7 mouse cellular contexts compared by ENCODE assay signal in genomic region chr10:89686139-89686808, GRCm38 (mm10). TPM values are rescaled to one million over a fixed set of nuclear protein-coding genes. Genes with fewer than 3 reads are reported as not detected.
DNase-seq lines count a peak whose midpoint lies in the region; ATAC-seq lines count a peak whose summit lies in the region.

TSS of gene Scyl2 (minus strand) at chr10:89686285.

- DNase-seq in adrenal gland, postnatal 10 days: peak; percentile 97
- DNase-seq in embryonic facial prominence, embryonic 10.5 days (ENCODE audit: low spot score): peak; percentile 94
- DNase-seq in kidney, adult 11 months: peak; percentile 95
- peak; percentile 95 for DNase-seq in limb, embryonic 10.5 days (ENCODE audit: low spot score)
- DNase-seq in spleen, adult 12 weeks (ENCODE audit: low spot score): peak; percentile 97

- H3K4me2 ChIP-seq in midbrain, embryonic 13.5 days (replicated peaks): peak within 1 kb of the TSS; percentile 83

- H3K27ac ChIP-seq in embryonic facial prominence, embryonic 10.5 days (replicated peaks): peak within 1 kb of the TSS; percentile 94
- peak within 1 kb of the TSS; percentile 93 for H3K27ac ChIP-seq in limb, embryonic 10.5 days
- H3K27ac ChIP-seq in midbrain, embryonic 13.5 days: peak within 1 kb of the TSS; percentile 85

- H3K36me3 ChIP-seq in embryonic facial prominence, embryonic 10.5 days (replicated peaks): peaks cover 9% of the 10 kb centered on the region
- H3K36me3 ChIP-seq in limb, embryonic 10.5 days: peaks cover 7% of the 10 kb centered on the region
- H3K36me3 ChIP-seq in midbrain, embryonic 13.5 days: peaks cover 5% of the 10 kb centered on the region

- no peaks in the 10 kb centered on the region for H3K27me3 ChIP-seq in embryonic facial prominence, embryonic 10.5 days (replicated peaks; ENCODE audit: low read depth, poor library complexity, severe bottlenecking)
- no peaks in the 10 kb centered on the region for H3K27me3 ChIP-seq in limb, embryonic 10.5 days (ENCODE audit: low read depth, poor library complexity, severe bottlenecking)
- H3K27me3 ChIP-seq in midbrain, embryonic 13.5 days: no peaks in the 10 kb centered on the region

- H3K9ac ChIP-seq in midbrain, embryonic 13.5 days (replicated peaks): peak within 1 kb of the TSS; percentile 94

- 5% methylated on average over 31 of the region's 31 CpGs for WGBS in embryonic facial prominence, embryonic 10.5 days
- WGBS in limb, embryonic 10.5 days: 5% methylated on average over 31 of the region's 31 CpGs
- 8% methylated on average over 24 of the region's 31 CpGs for WGBS in midbrain, embryonic 13.5 days

- H3K9me3 ChIP-seq in embryonic facial prominence, embryonic 10.5 days: no peaks in the 10 kb centered on the region
- no peaks in the 10 kb centered on the region for H3K9me3 ChIP-seq in limb, embryonic 10.5 days (replicated peaks)
- H3K9me3 ChIP-seq in midbrain, embryonic 13.5 days: no peaks in the 10 kb centered on the region

- H3K4me3 ChIP-seq in embryonic facial prominence, embryonic 10.5 days: peak within 1 kb of the TSS; percentile 89
- peak within 1 kb of the TSS; percentile 100 for H3K4me3 ChIP-seq in limb, embryonic 10.5 days
- H3K4me3 ChIP-seq in midbrain, embryonic 13.5 days (replicated peaks): peak within 1 kb of the TSS; percentile 99

- peak; percentile 94 for ATAC-seq in granulocyte monocyte progenitor cell, adult 5-6 weeks (replicated peaks; ENCODE audit: poor library complexity, severe bottlenecking)
- ATAC-seq in midbrain, embryonic 13.5 days: peak; percentile 98

- H3K4me1 ChIP-seq in embryonic facial prominence, embryonic 10.5 days: peaks cover 12% of the 10 kb centered on the region
- H3K4me1 ChIP-seq in limb, embryonic 10.5 days: peaks cover 15% of the 10 kb centered on the region
- peaks cover 25% of the 10 kb centered on the region for H3K4me1 ChIP-seq in midbrain, embryonic 13.5 days (replicated peaks)

RNA-seq across cellular contexts. Expression of gene Scyl2, which starts in this region (rescaled TPM):
- total RNA-seq in adrenal gland, postnatal 10 days (2021): 10 to 100 TPM; 34.2 to 36.9 TPM
- 9.8 and 10.5 TPM in 2 replicates for polyA plus RNA-seq in embryonic facial prominence, embryonic 10.5 days (2016; fragmentation: Nextera tagmentation; extraction: Ambion mirVana)
- total RNA-seq in granulocyte monocyte progenitor cell, adult 5-6 weeks (2014; fragmentation: Nextera tagmentation): 19.8 and 28.0 TPM in 2 replicates
- total RNA-seq in granulocyte monocyte progenitor cell, adult 5-6 weeks (2017): 23.7 and 27.2 TPM in 2 replicates
- polyA plus RNA-seq in limb, embryonic 10.5 days (2016; fragmentation: Nextera tagmentation; extraction: Ambion mirVana): 6.6 and 9.0 TPM in 2 replicates
- 10.5 and 11.0 TPM in 2 replicates for polyA plus RNA-seq in midbrain, embryonic 13.5 days (2015; fragmentation: Nextera tagmentation; extraction: Ambion mirVana)

Comparison
In these comparisons a context has a peak if more than half of its experiments do, and no peak if none do; other contexts are left out.
1. Peak in every context shown above with its lines: DNase-seq, ATAC-seq, H3K4me3 ChIP-seq and H3K27ac ChIP-seq.